Mouse (Mus musculus): Measurements from ENCODE around the gene Gmfb. TPM values are rescaled to one million over a fixed set of nuclear protein-coding genes. Genes with fewer than 3 reads are reported as not detected.
"Not testable (repeated sequence)": the region's sequence is repeated elsewhere in the genome, so short reads cannot be mapped to it uniquely, and the experiment has no call there.

Gene Gmfb
- polyA plus RNA-seq, 1 experiment: 72.9 TPM

DNA sequence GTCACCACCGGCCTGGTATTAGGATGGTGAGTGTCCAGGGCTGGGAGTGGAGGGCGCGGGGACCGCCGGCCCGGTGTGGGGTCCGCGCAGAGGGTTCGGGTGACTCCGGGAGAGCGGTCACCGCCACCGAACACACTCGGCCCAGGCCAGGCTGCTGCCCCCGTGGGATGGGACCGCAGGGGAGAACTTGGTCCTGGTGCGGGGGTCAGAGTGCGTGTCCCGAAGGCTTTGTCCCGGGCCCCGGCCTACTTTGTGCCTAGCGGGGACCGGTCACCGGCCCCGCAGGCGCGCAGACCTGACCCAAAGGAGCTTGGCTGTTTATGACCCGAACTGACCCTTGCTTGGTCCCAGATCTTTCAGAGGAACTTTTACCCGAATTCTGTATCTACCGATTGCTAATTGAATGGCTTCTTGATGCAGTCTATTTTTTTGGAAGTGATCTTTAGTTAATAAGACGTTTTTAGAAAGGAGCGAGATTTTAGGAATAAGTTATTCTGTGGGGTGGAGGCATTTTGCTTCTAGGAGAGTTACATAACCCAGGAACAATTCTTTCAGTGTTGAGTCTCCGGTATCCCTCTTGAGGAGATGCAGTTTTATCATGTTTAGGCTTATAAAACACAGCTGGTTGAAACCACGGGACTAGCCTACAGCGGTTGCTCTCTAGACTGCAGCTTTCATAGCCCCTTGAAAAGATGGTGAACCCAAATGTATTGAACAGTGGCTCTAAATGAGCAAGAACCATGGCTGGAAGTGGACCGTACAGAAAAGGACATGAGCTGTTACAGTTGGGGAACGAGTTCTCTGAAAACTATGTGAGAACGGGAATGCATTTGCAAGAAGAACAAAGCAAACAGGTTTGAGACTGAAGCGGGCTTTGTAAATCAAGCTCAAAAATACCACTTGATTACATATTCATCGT lies 10.6 kb upstream of the Gmfb start:
- WGBS: 3% methylated on average over 40 of the region's 40 CpGs
- 0 out of 2 replicates have a peak overlapping the region, but pooled peaks have one; percentile 3 for H3K27ac ChIP-seq (ENCODE audit: insufficient read depth, low read depth, low read length)
- no peaks in the 10 kb centered on the region for H3K4me1 ChIP-seq (ENCODE audit: control insufficient read depth, insufficient read depth, low read length)
- TF ChIP-seq CTCF (IDR thresholded peaks at IDR 0.05; ENCODE audit: insufficient read depth, low read depth, low read length) (no peak), POLR2A (IDR thresholded peaks at IDR 0.05; ENCODE audit: insufficient read depth, low read depth, low read length) (no peak)
- H3K4me3 ChIP-seq (ENCODE audit: insufficient read depth, low read depth, low read length): peak overlapping the region; percentile 81

DNA sequence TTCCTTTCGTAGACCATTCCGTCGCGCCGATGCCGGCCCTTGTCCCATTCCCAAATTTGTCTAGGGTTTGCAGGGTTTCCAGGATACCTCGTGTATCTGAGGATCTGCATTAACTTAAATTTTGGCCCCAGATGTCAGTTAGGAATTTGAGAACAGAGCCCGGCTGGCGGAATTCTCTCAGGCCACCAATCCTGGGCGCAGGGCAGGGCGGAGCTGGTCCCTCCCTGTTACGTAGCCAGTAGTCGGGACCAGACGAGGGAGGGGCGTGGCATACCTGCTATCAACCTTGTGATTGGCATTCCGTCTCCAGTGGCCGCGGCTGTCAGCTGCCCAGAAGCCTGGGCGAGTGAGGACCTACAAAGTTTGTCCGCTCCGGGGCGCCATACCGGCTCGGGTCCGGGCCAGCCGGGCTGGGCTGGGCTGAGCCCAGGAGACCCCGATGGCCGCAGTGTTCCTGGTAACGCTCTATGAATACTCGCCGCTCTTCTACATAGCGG lies 9.8 kb upstream of the Gmfb start, which contains the start of gene Cgrrf1:
Cgrrf1 (plus strand) TSS at position 289 of the 497 bp plus-strand sequence.
- Histone ChIP-seq H3K27ac (ENCODE audit: insufficient read depth, low read depth, low read length) (0 out of 2 replicates have a peak within 1 kb of the TSS, but pooled peaks have one; percentile 3), H3K4me3 (ENCODE audit: insufficient read depth, low read depth, low read length) (peak within 1 kb of the TSS; percentile 81), H3K4me1 (ENCODE audit: control insufficient read depth, insufficient read depth, low read length) (no peaks in the 10 kb centered on the region)
- TF ChIP-seq POLR2A (IDR thresholded peaks at IDR 0.05; ENCODE audit: insufficient read depth, low read depth, low read length) (peak; percentile 22; the same call in 1 of the 2 replicates), CTCF (IDR thresholded peaks at IDR 0.05; ENCODE audit: insufficient read depth, low read depth, low read length) (no peak)
- WGBS: 1% methylated on average over 32 of the region's 32 CpGs

DNA sequence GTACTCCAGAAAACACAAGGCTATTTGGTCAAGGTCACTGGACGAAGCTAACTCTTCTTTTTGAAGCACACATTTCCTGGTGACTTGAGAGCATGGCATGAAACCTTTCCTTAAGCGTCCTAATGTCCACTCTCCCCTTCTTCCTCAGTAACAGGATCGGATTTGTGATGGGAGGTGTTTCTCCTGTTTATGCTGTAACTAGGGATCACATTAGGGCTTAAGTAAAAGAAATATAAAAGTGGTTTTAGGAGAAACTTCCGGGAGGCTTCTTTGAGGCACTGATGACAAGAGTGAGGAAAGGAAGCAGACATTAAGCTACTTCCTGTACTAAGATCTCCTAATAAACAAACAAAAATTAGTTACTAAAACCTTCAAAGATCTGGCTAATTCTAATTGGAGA lies 9.3 kb upstream of the Gmfb start:
- TF ChIP-seq POLR2A (IDR thresholded peaks at IDR 0.05; ENCODE audit: insufficient read depth, low read depth, low read length) (no peak), CTCF (IDR thresholded peaks at IDR 0.05; ENCODE audit: insufficient read depth, low read depth, low read length) (no peak)
- Histone ChIP-seq H3K4me1 (ENCODE audit: control insufficient read depth, insufficient read depth, low read length) (no peaks in the 10 kb centered on the region), H3K27ac (ENCODE audit: insufficient read depth, low read depth, low read length) (no peak overlapping the region), H3K4me3 (ENCODE audit: insufficient read depth, low read depth, low read length) (peak overlapping the region; percentile 81)
- 19% methylated on average over 4 of the region's 4 CpGs for WGBS

DNA sequence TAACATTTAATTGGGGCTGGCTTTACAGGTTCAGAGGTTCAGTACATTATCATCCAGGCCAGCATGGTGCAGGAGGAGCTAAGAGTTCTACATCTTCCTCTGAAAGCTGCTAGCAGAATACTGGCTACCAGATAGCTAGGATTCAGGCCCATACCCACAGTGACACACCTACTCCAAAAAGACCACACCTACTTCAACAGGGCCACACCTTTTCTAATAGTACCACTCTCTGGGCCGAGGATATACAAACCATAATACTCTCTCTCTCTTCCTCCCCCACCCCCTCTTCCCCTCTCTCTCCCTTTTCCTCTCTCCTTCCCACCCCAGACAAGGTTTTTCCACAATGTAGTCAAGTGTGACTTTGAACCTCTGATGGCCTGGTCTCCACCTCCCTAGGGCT lies 5.4 kb upstream of the Gmfb start:
- Histone ChIP-seq H3K4me1 (ENCODE audit: control insufficient read depth, insufficient read depth, low read length) (no peaks in the 10 kb centered on the region), H3K27ac (ENCODE audit: insufficient read depth, low read depth, low read length) (no peak overlapping the region), H3K4me3 (ENCODE audit: insufficient read depth, low read depth, low read length) (no peak overlapping the region)
- WGBS: 72% methylated on average over 1 of the region's 1 CpGs
- no peak for TF ChIP-seq POLR2A (IDR thresholded peaks at IDR 0.05; ENCODE audit: insufficient read depth, low read depth, low read length)
- TF ChIP-seq CTCF (IDR thresholded peaks at IDR 0.05; ENCODE audit: insufficient read depth, low read depth, low read length): no peak

DNA sequence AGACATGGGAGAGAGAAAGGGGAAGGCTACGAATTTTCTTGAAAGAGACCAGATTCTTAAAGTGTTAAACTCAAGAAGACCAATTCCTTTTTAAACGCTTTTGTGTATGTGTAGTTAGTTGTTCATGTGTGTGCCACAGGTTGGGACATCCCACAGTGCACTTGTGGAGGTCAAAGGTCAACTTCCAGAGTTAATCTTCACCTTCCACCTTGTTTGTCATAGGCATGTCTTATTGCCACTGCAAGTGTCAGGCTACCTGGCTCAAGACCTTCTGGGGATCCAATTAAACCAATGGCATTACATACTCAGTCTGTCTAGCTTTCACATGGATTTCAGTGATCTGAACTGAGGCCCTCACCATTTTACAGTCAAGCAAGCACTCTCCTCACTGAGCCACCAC lies 2.0 kb upstream of the Gmfb start:
- Histone ChIP-seq H3K27ac (ENCODE audit: insufficient read depth, low read depth, low read length) (no peak overlapping the region), H3K4me1 (ENCODE audit: control insufficient read depth, insufficient read depth, low read length) (peaks cover 3% of the 10 kb centered on the region; the same call in 1 of the 2 replicates), H3K4me3 (ENCODE audit: insufficient read depth, low read depth, low read length) (no peak overlapping the region)
- no peak for TF ChIP-seq POLR2A (IDR thresholded peaks at IDR 0.05; ENCODE audit: insufficient read depth, low read depth, low read length)
- no peak for TF ChIP-seq CTCF (IDR thresholded peaks at IDR 0.05; ENCODE audit: insufficient read depth, low read depth, low read length)
- WGBS: 83% methylated on average over 2 of the region's 2 CpGs

DNA sequence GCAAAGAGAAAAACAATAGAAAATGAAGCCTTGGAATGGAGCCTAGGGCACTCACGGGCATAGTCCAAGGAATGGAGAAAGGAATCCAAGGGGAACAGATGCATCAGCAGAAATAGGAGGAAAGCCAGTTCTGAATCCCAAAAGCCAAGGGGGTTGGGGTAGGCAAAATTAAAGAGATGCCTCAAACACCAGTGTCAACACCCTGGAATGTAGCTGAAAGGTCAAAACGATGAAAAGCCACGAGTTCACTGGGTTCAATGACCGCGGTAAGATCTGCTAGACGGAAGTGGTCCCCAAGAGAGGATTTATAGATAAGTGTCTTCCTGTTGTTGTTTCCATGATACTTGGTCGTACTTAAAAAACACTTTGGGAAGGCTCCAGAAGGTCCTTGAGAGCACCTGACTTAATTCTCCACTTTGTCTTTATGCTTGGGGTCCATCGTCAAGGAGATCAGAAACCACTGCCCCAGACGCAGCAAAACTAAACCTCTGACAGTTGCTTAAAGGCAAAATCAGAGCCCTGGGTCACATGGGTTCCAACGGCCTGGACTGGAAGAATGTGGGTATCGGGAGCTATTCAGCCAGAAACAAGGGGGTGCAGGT lies 670 bp downstream of the Gmfb start:
- Histone ChIP-seq H3K4me3 (ENCODE audit: insufficient read depth, low read depth, low read length) (peak overlapping the region; percentile 70), H3K4me1 (ENCODE audit: control insufficient read depth, insufficient read depth, low read length) (peaks cover 3% of the 10 kb centered on the region; the same call in 1 of the 2 replicates), H3K27ac (ENCODE audit: insufficient read depth, low read depth, low read length) (peak overlapping the region; percentile 47)
- under 1% methylated on average over 11 of the region's 11 CpGs for WGBS
- TF ChIP-seq CTCF (IDR thresholded peaks at IDR 0.05; ENCODE audit: insufficient read depth, low read depth, low read length): no peak
- no peak for TF ChIP-seq POLR2A (IDR thresholded peaks at IDR 0.05; ENCODE audit: insufficient read depth, low read depth, low read length)

DNA sequence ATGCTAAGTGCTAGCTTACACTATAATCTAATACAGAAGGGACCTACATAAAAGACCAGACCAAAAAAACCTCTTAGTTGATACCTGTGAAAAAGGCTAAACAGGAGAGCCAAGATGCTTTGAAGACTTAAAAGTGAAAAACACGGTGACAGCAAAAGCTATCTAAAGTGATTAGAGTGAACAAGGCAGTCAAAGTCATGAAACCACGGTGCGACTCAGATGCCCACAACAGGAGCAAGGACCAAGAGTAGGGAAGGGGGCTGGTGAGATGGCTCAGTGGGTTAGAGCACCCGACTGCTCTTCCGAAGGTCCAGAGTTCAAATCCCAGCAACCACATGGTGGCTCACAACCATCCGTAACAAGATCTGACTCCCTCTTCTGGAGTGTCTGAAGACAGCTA lies 2.1 kb downstream of the Gmfb start:
- not testable (repeated sequence) for H3K4me1 ChIP-seq (ENCODE audit: control insufficient read depth, insufficient read depth, low read length); H3K4me3 ChIP-seq (ENCODE audit: insufficient read depth, low read depth, low read length); H3K27ac ChIP-seq (ENCODE audit: insufficient read depth, low read depth, low read length)
- WGBS: 92% methylated on average over 6 of the region's 6 CpGs

DNA sequence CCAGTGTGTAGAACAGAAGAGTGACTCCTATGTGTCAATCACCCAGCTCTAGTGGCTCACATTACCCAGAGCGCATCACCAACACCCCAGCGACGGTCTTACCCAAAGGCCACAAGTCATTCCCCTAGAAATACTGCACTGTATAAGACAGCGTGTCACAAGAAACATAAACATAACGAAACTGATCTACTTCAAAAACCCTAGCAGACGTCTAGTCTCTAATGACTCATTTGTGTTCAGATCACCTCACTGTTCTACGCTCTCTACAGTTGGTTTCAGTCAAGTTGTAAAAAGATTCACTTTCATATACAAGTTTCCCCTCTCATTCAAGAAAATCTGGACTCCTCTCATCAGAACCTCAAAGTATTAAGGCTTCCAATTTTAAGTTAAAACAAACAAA lies 3.3 kb downstream of the Gmfb start:
- peaks cover 3% of the 10 kb centered on the region; the same call in 1 of the 2 replicates for H3K4me1 ChIP-seq (ENCODE audit: control insufficient read depth, insufficient read depth, low read length)
- H3K4me3 ChIP-seq (ENCODE audit: insufficient read depth, low read depth, low read length): no peak overlapping the region
- WGBS: 89% methylated on average over 7 of the region's 7 CpGs
- no peak for TF ChIP-seq POLR2A (IDR thresholded peaks at IDR 0.05; ENCODE audit: insufficient read depth, low read depth, low read length)
- no peak for TF ChIP-seq CTCF (IDR thresholded peaks at IDR 0.05; ENCODE audit: insufficient read depth, low read depth, low read length)
- H3K27ac ChIP-seq (ENCODE audit: insufficient read depth, low read depth, low read length): no peak overlapping the region
